26 mouse cellular contexts compared by ENCODE assay signal in genomic region chr3:146156811-146157210, GRCm38 (mm10). TPM values are rescaled to one million over a fixed set of nuclear protein-coding genes. Genes with fewer than 3 reads are reported as not detected.
"Had no signal": no experiment of that assay in that cellular context is flagged by ENCODE, and none has a peak within 500 bp of the region (broad histone marks: within the 10 kb centered on the region; RNA-seq: fewer than 3 reads in every experiment).

No protein-coding gene starts in this region.

- H3K27me3 ChIP-seq: intestine, embryonic 15.5 days; neural tube, embryonic 12.5 days had no signal

- H3K9me3 ChIP-seq: intestine, embryonic 15.5 days; kidney, embryonic 15.5 days; liver, embryonic 13.5 days; midbrain, embryonic 12.5 days; midbrain, embryonic 15.5 days; neural tube, embryonic 12.5 days; neural tube, embryonic 15.5 days had no signal

- ATAC-seq: midbrain, embryonic 15.5 days had no signal

- H3K9ac ChIP-seq: intestine, embryonic 15.5 days; kidney, embryonic 15.5 days; liver, embryonic 13.5 days; midbrain, embryonic 12.5 days; midbrain, embryonic 15.5 days; neural tube, embryonic 12.5 days; neural tube, embryonic 15.5 days had no signal

- DNase-seq: kidney, adult 11 months; kidney, adult 8-10 months; kidney, postnatal 10 days; layer of hippocampus, postnatal 36 days; liver, embryonic 13.5 days; lung, adult 2 months; lung, postnatal 14 days; lung, postnatal 4 days; right cerebral cortex, adult 18-20 months; right cerebral cortex, postnatal 14 days; spleen, adult 18-20 months had no signal

- H3K4me3 ChIP-seq: intestine, embryonic 15.5 days; kidney, embryonic 15.5 days; left cerebral cortex, adult 2 months; liver, embryonic 13.5 days; midbrain, embryonic 12.5 days; midbrain, embryonic 15.5 days; neural tube, embryonic 12.5 days; neural tube, embryonic 15.5 days had no signal

- H3K4me2 ChIP-seq: intestine, embryonic 15.5 days; kidney, embryonic 15.5 days; liver, embryonic 13.5 days; midbrain, embryonic 12.5 days; midbrain, embryonic 15.5 days; neural tube, embryonic 12.5 days; neural tube, embryonic 15.5 days had no signal

- H3K36me3 ChIP-seq: intestine, embryonic 15.5 days; kidney, embryonic 15.5 days; liver, embryonic 13.5 days; midbrain, embryonic 12.5 days; midbrain, embryonic 15.5 days; neural tube, embryonic 12.5 days; neural tube, embryonic 15.5 days had no signal

- H3K27ac ChIP-seq: intestine, embryonic 15.5 days; kidney, embryonic 15.5 days; left cerebral cortex, adult 2 months; liver, embryonic 13.5 days; midbrain, embryonic 12.5 days; midbrain, embryonic 15.5 days; neural tube, embryonic 12.5 days; neural tube, embryonic 15.5 days had no signal

- H3K4me1 ChIP-seq: midbrain, embryonic 15.5 days had no signal

RNA-seq across cellular contexts. Expression of gene Mcoln2, which starts 7.2 kb away (rescaled TPM):
- total RNA-seq: layer of hippocampus, postnatal 10 days; layer of hippocampus, postnatal 36 days; left cerebral cortex, adult 2 months; left cerebral cortex, postnatal 36 days had no signal

RNA-seq across cellular contexts. Expression of gene Mcoln3, which starts 39.6 kb away (rescaled TPM):
- total RNA-seq: layer of hippocampus, adult 8-10 months; layer of hippocampus, postnatal 10 days; layer of hippocampus, postnatal 36 days; left cerebral cortex, adult 2 months; left cerebral cortex, postnatal 10 days; left cerebral cortex, postnatal 36 days; liver, adult 2 months had no signal
- polyA plus RNA-seq: liver, adult 2 months had no signal

RNA-seq across cellular contexts. Expression of gene Wdr63, which starts 48.9 kb away (rescaled TPM):
- polyA plus RNA-seq: limb, embryonic 11.5 days; liver, embryonic 16.5 days; stomach, embryonic 14.5 days had no signal
